Mouse (Mus musculus) CH12.LX (cell line): ENCODE data around the gene Rnf145. TPM values are rescaled to one million over a fixed set of nuclear protein-coding genes. Genes with fewer than 3 reads are reported as not detected.

Experiments used
- DNase-seq: peaks from one replicate; pipeline ENCODE4 v3.0.0-alpha.2; 2013; ENCODE audit errors: extremely low read depth
- H3K27ac ChIP-seq: 2 replicates; pipeline ENCODE4 v1.5.1; 2012; ENCODE audit warnings: low read depth, mild to moderate bottlenecking, control low read depth, moderate library complexity; ENCODE audit not compliant: insufficient read depth
- H3K27me3 ChIP-seq: replicated peaks from 2 replicates; pipeline ENCODE3; 2012; ENCODE audit warnings: inconsistent platforms
- H3K36me3 ChIP-seq, 2 experiments: replicated peaks in 1 of 2; 2 replicates each; pipeline versions ENCODE3 to v1.6.1; 2012; ENCODE audit warnings: inconsistent platforms in 1 of 2, low read length in 1 of 2, mild to moderate bottlenecking in 1 of 2, mixed read lengths in 1 of 2, moderate library complexity in 1 of 2; ENCODE audit not compliant: control insufficient read depth in 1 of 2, insufficient read depth in 1 of 2
- H3K4me1 ChIP-seq, 2 experiments: 2 replicates each; pipeline ENCODE4 v1.6.1; 2012; ENCODE audit warnings: inconsistent platforms in 1 of 2, moderate library complexity in 1 of 2; ENCODE audit not compliant: insufficient read depth in 2 of 2, control insufficient read depth in 1 of 2
- H3K4me2 ChIP-seq: 2 replicates; pipeline ENCODE4 v1.6.1; 2012; ENCODE audit warnings: low read depth, mild to moderate bottlenecking, control low read depth; ENCODE audit not compliant: poor library complexity, insufficient read depth, severe bottlenecking
- H3K4me3 ChIP-seq, 3 experiments: fragments of 150-350 bp in 1 of 3; sonication (generic) in 1 of 3; replicated peaks in 1 of 3; 2 replicates each; pipeline versions ENCODE3 to v1.5.1; 2011 to 2012; ENCODE audit warnings: low read depth in 2 of 3, low read length in 2 of 3, mild to moderate bottlenecking in 2 of 3, moderate library complexity in 2 of 3, control low read depth in 1 of 3, improper control_type of control experiment in 1 of 3, inconsistent platforms in 1 of 3, mixed read lengths in 1 of 3; ENCODE audit not compliant: poor library complexity in 1 of 3
- H3K79me2 ChIP-seq: replicated peaks from 2 replicates; pipeline ENCODE4 v1.6.1; 2012; ENCODE audit warnings: mild to moderate bottlenecking, moderate library complexity; ENCODE audit not compliant: control insufficient read depth, poor library complexity, insufficient read depth, severe bottlenecking; ENCODE audit errors: extremely low read depth
- H3K9ac ChIP-seq: 2 replicates; pipeline ENCODE4 v1.6.1; 2012; ENCODE audit warnings: low read depth, mild to moderate bottlenecking, control low read depth, moderate library complexity; ENCODE audit not compliant: insufficient read depth
- H3K9me3 ChIP-seq: replicated peaks from 2 replicates; pipeline ENCODE3; 2012; ENCODE audit warnings: low read length, inconsistent platforms, mixed read lengths
- BHLHE40 ChIP-seq: IDR thresholded peaks from 2 replicates; pipeline ENCODE4 v1.6.1; 2011; ENCODE audit warnings: mild to moderate bottlenecking, low read depth, low read length, improper control_type of control experiment
- CTCF ChIP-seq, 2 experiments: IDR thresholded peaks in 1 of 2; conservative IDR thresholded peaks in 1 of 2; 2 replicates each; pipeline ENCODE4 v1.5.1; 2011 to 2012; ENCODE audit warnings: low read depth in 2 of 2, low read length in 2 of 2, improper control_type of control experiment in 1 of 2, inconsistent platforms in 1 of 2, mild to moderate bottlenecking in 1 of 2, moderate library complexity in 1 of 2
- ELF1 ChIP-seq: IDR thresholded peaks from 2 replicates; pipeline ENCODE4 v1.6.1; 2014; ENCODE audit warnings: low read depth, mild to moderate bottlenecking, inconsistent platforms, low read length, improper control_type of control experiment
- EP300 ChIP-seq: IDR thresholded peaks from 2 replicates; pipeline ENCODE4 v1.6.1; 2011; ENCODE audit warnings: low read length, improper control_type of control experiment
- HCFC1 ChIP-seq: IDR thresholded peaks from 2 replicates; pipeline ENCODE4 v1.6.1; 2012; ENCODE audit warnings: low read depth, mild to moderate bottlenecking, inconsistent platforms, low read length, improper control_type of control experiment
- JUN ChIP-seq: IDR thresholded peaks from 2 replicates; pipeline ENCODE4 v1.6.1; 2011; ENCODE audit warnings: low read depth, mild to moderate bottlenecking, low read length, improper control_type of control experiment, moderate library complexity; ENCODE audit not compliant: insufficient read depth
- JUND ChIP-seq: conservative IDR thresholded peaks from 2 replicates; pipeline ENCODE4 v1.6.1; 2011; ENCODE audit warnings: low read depth, low read length, improper control_type of control experiment
- MAX ChIP-seq: IDR thresholded peaks from 2 replicates; pipeline ENCODE4 v1.6.1; 2011; ENCODE audit warnings: low read length, improper control_type of control experiment
- MAZ ChIP-seq: IDR thresholded peaks from 2 replicates; pipeline ENCODE4 v1.6.1; 2012; ENCODE audit warnings: low read depth, mild to moderate bottlenecking, inconsistent platforms, low read length, improper control_type of control experiment, moderate library complexity
- MEF2A ChIP-seq: IDR thresholded peaks from 2 replicates; pipeline ENCODE4 v1.6.1; 2014; ENCODE audit warnings: low read depth, mild to moderate bottlenecking, inconsistent platforms, low read length, improper control_type of control experiment, borderline replicate concordance
- POLR2A ChIP-seq: IDR thresholded peaks from 2 replicates; pipeline ENCODE4 v1.6.1; 2011; ENCODE audit warnings: low read depth, mild to moderate bottlenecking, improper control_type of control experiment, low read length
- POLR2AphosphoS2 ChIP-seq: IDR thresholded peaks from 2 replicates; pipeline ENCODE4 v1.6.1; 2011; ENCODE audit warnings: low read depth, low read length, improper control_type of control experiment
- RAD21 ChIP-seq: IDR thresholded peaks from 2 replicates; pipeline ENCODE4 v1.6.1; 2011; ENCODE audit warnings: low read depth, mild to moderate bottlenecking, low read length, improper control_type of control experiment, moderate library complexity
- SIN3A ChIP-seq: IDR thresholded peaks from 2 replicates; pipeline ENCODE4 v1.6.1; 2012; ENCODE audit warnings: low read length, improper control_type of control experiment, inconsistent platforms
- TCF12 ChIP-seq: IDR thresholded peaks from 2 replicates; pipeline ENCODE4 v1.6.1; 2014; ENCODE audit warnings: low read depth, mild to moderate bottlenecking, inconsistent platforms, low read length, improper control_type of control experiment
- UBTF ChIP-seq: IDR thresholded peaks from 2 replicates; pipeline ENCODE4 v1.6.1; 2012; ENCODE audit warnings: low read depth, mild to moderate bottlenecking, inconsistent platforms, low read length, improper control_type of control experiment, moderate library complexity
- ZC3H11A ChIP-seq: IDR thresholded peaks from 2 replicates; pipeline ENCODE4 v1.6.1; 2012; ENCODE audit warnings: low read depth, mild to moderate bottlenecking, inconsistent platforms, low read length, improper control_type of control experiment
- ZKSCAN1 ChIP-seq: IDR thresholded peaks from 2 replicates; pipeline ENCODE4 v1.6.1; 2012; ENCODE audit warnings: low read depth, inconsistent platforms, low read length, improper control_type of control experiment, borderline replicate concordance
- ZMIZ1 ChIP-seq: IDR thresholded peaks from 2 replicates; pipeline ENCODE4 v1.6.1; 2012; ENCODE audit warnings: low read depth, mild to moderate bottlenecking, inconsistent platforms, low read length, improper control_type of control experiment
- ZNF384 ChIP-seq: IDR thresholded peaks from 2 replicates; pipeline ENCODE4 v1.6.1; 2012; ENCODE audit warnings: low read depth, low read length, improper control_type of control experiment, inconsistent platforms
- dilution Hi-C: fragments of 300-500 bp; cut with MboI; formaldehyde crosslinking; loops from 2 replicates; pipeline ENCODE4 v1.14.3; 2020; ENCODE audit warnings: low sequenced_read_pairs; ENCODE audit not compliant: extremely low pct_unique_long_range_greater_than_20kb, extremely low pct_ligation_motif_present
- in situ Hi-C: fragments of 300-500 bp; cut with MboI; formaldehyde crosslinking; loops from 3 replicates; pipeline ENCODE4 v1.14.3; 2019; ENCODE audit warnings: low sequenced_read_pairs, low pct_ligation_motif_present, low pct_unique_long_range_greater_than_20kb, mixed read lengths
- polyA plus RNA-seq: library from polyadenylated mRNA; unstranded; fragments of >175 nt; gene quantifications from 2 replicates; pipeline ENCODE4 v1.2.1, GENCODE M21; 2012; ENCODE audit warnings: low read depth; ENCODE audit not compliant: insufficient read length
- total RNA-seq, 2 experiments: library from RNA; depleted of rRNA; stranded (reverse); fragments of 300-350 nt in 1 of 2; fragments of >200 nt in 1 of 2; gene quantifications; 2 replicates each; pipeline ENCODE4 v1.2.3; 2012 to 2014

Gene Rnf145
- total and polyA plus RNA-seq, 3 experiments = 44.3 to 60.5 (median 44.5) TPM

GRCm38 (mm10) chr11:44530867-44531266 is 12.1 kb downstream of the Rnf145 start:
- Histone ChIP-seq H3K27ac (no peak overlapping the region), H3K4me1 (peaks cover 19 to 41% of the 10 kb centered on the region in 2 experiments), H3K36me3 (peaks cover 64 to 88% of the 10 kb centered on the region in 2 experiments), H3K79me2 (peaks cover 36% of the 10 kb centered on the region), H3K27me3 (no peaks in the 10 kb centered on the region), H3K9ac (no peak overlapping the region), H3K9me3 (no peaks in the 10 kb centered on the region), H3K4me2 (no peak overlapping the region), H3K4me3 (no peak overlapping the region)
- dilution Hi-C loops (no loop called here), in situ Hi-C loops (no loop called here)
- TF ChIP-seq BHLHE40 (no peak), ELF1 (no peak), UBTF (no peak), RAD21 (no peak), TCF12 (no peak), JUN (no peak), POLR2A (no peak), MAX (no peak), MEF2A (no peak), EP300 (no peak), ZMIZ1 (no peak), CTCF (conservative IDR thresholded peaks at IDR 0.05 in 1 of 2, IDR thresholded peaks at IDR 0.05 in 1 of 2; ENCODE audit: low read depth in 2 of 2, low read length in 2 of 2) (no peak), SIN3A (no peak), MAZ (no peak), ZNF384 (no peak), JUND (no peak), ZC3H11A (no peak), POLR2AphosphoS2 (no peak), HCFC1 (no peak)
- DNase-seq = no peak

DNA sequence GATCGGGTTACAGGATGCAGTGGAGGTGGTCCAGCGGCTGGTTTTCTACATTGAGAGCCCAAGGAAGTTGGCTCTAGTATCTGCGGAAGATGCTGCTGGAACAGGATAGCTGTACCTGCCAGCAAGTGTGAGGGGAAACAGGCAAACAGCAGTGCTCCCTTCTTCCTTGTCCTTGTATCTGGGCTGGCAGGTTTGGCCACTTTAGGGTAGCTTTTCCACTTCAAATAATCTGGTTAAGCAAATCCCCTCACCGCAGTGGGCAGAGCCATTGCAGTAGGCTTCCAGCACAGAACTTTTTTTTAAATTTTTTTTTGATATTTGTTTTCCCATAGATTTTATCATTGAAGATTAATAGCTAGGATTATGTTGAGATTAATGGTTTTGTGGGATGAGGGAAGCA is 12.9 kb downstream of the Rnf145 start:
- H3K36me3 ChIP-seq = peaks cover 63 to 89% of the 10 kb centered on the region in 2 experiments
- H3K79me2 ChIP-seq = peaks cover 33% of the 10 kb centered on the region
- in situ Hi-C loops = no loop called here
- H3K4me3 ChIP-seq = no peak overlapping the region
- no peak for TF ChIP-seq ZMIZ1
- no peak for TF ChIP-seq ZKSCAN1
- TF ChIP-seq JUND = no peak
- TF ChIP-seq, all 38 proteins: peak for 0
- Histone ChIP-seq H3K9ac (no peak overlapping the region), H3K4me2 (no peak overlapping the region), H3K9me3 (no peaks in the 10 kb centered on the region), H3K27ac (no peak overlapping the region), H3K27me3 (no peaks in the 10 kb centered on the region), H3K4me1 (peaks cover 16 to 34% of the 10 kb centered on the region in 2 experiments)
- dilution Hi-C loops = no loop called here
- no peak for DNase-seq
